Mouse (Mus musculus) frontal cortex, postnatal 36 days (tissue): ENCODE data around the gene Gm8212.
"Not testable (repeated sequence)": the region's sequence is repeated elsewhere in the genome, so short reads cannot be mapped to it uniquely, and the experiment has no call there.

Experiments
- DNase-seq, 2 experiments: peaks; one replicate each; pipeline ENCODE4 v3.0.0; 2022; ENCODE audit warnings: low spot score in 2 of 2

Gene Gm8212

GRCm38 (mm10) chr14:44197361-44197760 lies at the start of gene Gm8212:
Gm8212 (plus strand) TSS chr14:44197661.
- DNase-seq, result not testable (repeated sequence)

GRCm38 (mm10) chr14:44213154-44213553 lies 15.7 kb downstream of the Gm8212 start, which contains the start of gene 4930503E14Rik:
4930503E14Rik (minus strand) TSS chr14:44213254.
- DNase-seq, result not testable (repeated sequence)

- no peak for DNase-seq
Measured at GRCm38 (mm10) chr14:44248039-44248438, 50.6 kb downstream of the Gm8212 start.
